Mouse (Mus musculus): ENCODE results near the gene Gm20489. TPM values are rescaled to one million over a fixed set of nuclear protein-coding genes. Genes with fewer than 3 reads are reported as not detected.

Gm20489 gene
- total RNA-seq, 2 experiments from 2014 or later: not detected

GRCm38 (mm10) chrX:101287543-101287942, 18.7 kb upstream of the Gm20489 start:
- DNase-seq (ENCODE audit: extremely low spot score in 1 of 2, low spot score in 2 of 2): no peak
- Histone ChIP-seq H3K27ac (no peak overlapping the region), H3K4me3 (no peak overlapping the region)
- intact Hi-C loops (cut with DNase I): loop anchor here (5.0 kb wide), 1 partner anchor 155 kb away; no protein-coding TSS in a partner anchor
- TF ChIP-seq CTCF (IDR thresholded peaks at IDR 0.05): no peak

- no peak for DNase-seq (ENCODE audit: extremely low spot score in 1 of 2, low spot score in 2 of 2)
- no peak for TF ChIP-seq CTCF (IDR thresholded peaks at IDR 0.05)
- Histone ChIP-seq H3K27ac (no peak overlapping the region), H3K4me3 (no peak overlapping the region)
- intact Hi-C loops (cut with DNase I): loop anchor here (5.0 kb wide), 1 partner anchor 154 kb away; no protein-coding TSS in a partner anchor
Measured at GRCm38 (mm10) chrX:101285953-101286670, 17.3 kb upstream of the Gm20489 start.

- intact Hi-C loops (cut with DNase I): loop anchor here (5.0 kb wide), 1 partner anchor 153 kb away; no protein-coding TSS in a partner anchor
- TF ChIP-seq CTCF (IDR thresholded peaks at IDR 0.05): peak; percentile 66
- Histone ChIP-seq H3K27ac (no peak overlapping the region), H3K4me3 (no peak overlapping the region)
- DNase-seq (ENCODE audit: extremely low spot score in 1 of 2, low spot score in 2 of 2): peak; percentile 39 to 66
Measured at GRCm38 (mm10) chrX:101285534-101285933, 16.7 kb upstream of the Gm20489 start.

- intact Hi-C loops (cut with DNase I): no loop called here
- no peak for DNase-seq (ENCODE audit: extremely low spot score in 1 of 2, low spot score in 2 of 2)
- Histone ChIP-seq H3K27ac (no peak overlapping the region), H3K4me3 (no peak overlapping the region)
- TF ChIP-seq CTCF (IDR thresholded peaks at IDR 0.05): no peak
Measured at GRCm38 (mm10) chrX:101282813-101283212, 14.0 kb upstream of the Gm20489 start.

- peak within 1 kb of the TSS; percentile 62 for H3K27ac ChIP-seq
- H3K4me3 ChIP-seq: peak within 1 kb of the TSS; percentile 60
- peak; percentile 76 to 80 for DNase-seq (ENCODE audit: extremely low spot score in 1 of 2, low spot score in 2 of 2)
- intact Hi-C loops (cut with DNase I): loop anchor here (1.0 to 5.0 kb wide), 2 partner anchors 20 to 52 kb away; partner anchors contain the start of genes Foxo4 and Snx12
- TF ChIP-seq CTCF (IDR thresholded peaks at IDR 0.05): no peak
Measured at GRCm38 (mm10) chrX:101273875-101274738, 5.3 kb upstream of the Gm20489 start, which contains the start of gene Med12. TSS of gene Med12 (plus strand) at chrX:101274030.

GRCm38 (mm10) chrX:101273410-101273809, 4.6 kb upstream of the Gm20489 start:
- TF ChIP-seq CTCF (IDR thresholded peaks at IDR 0.05): no peak
- intact Hi-C loops (cut with DNase I): loop anchor here (5.0 kb wide), 1 partner anchor 51 kb away; the partner anchor contains the start of gene Snx12
- H3K4me3 ChIP-seq: peak overlapping the region; percentile 60
- H3K27ac ChIP-seq: no peak overlapping the region
- DNase-seq (ENCODE audit: extremely low spot score in 1 of 2, low spot score in 2 of 2): no peak

DNA sequence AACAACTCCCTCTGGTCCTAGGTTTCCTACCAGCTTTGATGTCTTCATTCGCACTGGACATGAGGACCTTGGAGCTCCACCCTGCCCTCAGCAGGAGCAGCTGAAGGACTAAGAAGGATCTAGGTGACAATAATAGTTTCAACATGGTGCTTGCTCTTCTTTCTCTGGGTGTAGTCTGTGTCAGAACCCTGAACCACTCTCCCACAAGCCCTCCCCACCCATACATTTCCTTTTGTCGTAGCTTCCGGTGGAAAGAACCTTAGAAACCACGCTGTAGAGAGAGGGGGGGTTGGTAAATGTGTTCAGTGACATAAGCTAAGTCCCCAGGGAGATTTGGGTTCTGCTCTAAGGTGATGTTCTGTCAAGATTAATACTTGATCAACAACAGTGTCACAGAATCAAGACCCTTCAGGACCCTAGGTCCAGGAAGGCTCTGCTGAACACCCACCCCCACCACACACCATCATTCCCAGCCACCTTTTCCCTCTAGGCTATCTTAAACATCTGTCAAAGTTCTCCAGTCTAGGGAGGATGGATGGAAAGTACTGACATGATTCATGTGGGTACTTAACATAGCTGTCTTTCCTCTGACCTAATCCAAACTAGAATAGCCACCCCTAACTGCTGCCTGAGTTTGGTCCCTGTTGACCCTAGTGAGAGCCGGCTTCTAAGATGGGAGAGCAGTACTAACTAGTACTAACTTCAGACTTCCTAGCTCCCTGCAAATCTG, 633 bp downstream of the Gm20489 start, which contains the start of gene Il2rg:
Gene Il2rg, minus strand, starts transcription at position 231 of the 730 bp plus-strand sequence.
- no peak for TF ChIP-seq CTCF (IDR thresholded peaks at IDR 0.05)
- no peak within 1 kb of the TSS for H3K27ac ChIP-seq
- no peak for DNase-seq (ENCODE audit: extremely low spot score in 1 of 2, low spot score in 2 of 2)
- no peak within 1 kb of the TSS for H3K4me3 ChIP-seq
- intact Hi-C loops (cut with DNase I): no loop called here

DNA sequence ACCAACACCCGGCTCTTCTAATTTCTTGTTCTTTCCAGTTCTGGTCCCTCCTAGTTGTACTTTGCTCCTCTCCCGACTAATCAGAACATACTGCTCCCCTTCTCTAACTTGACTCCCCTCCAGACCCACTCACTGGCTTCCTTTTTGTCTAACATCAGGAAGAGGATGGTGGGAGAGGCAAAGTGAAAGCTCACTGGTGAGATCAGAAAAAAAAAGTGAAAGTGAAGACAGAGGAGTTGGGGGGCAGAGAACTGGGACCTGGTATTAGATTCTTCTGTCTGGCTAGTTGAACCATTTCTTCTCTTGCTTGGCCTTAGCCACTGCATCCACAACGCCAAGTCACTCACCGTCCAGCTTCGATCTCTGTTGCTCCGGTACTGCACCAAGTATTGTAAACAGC, 2.2 kb downstream of the Gm20489 start:
- Histone ChIP-seq H3K27ac (no peak overlapping the region), H3K4me3 (no peak overlapping the region)
- no peak for DNase-seq (ENCODE audit: extremely low spot score in 1 of 2, low spot score in 2 of 2)
- intact Hi-C loops (cut with DNase I): no loop called here
- no peak for TF ChIP-seq CTCF (IDR thresholded peaks at IDR 0.05)

DNA sequence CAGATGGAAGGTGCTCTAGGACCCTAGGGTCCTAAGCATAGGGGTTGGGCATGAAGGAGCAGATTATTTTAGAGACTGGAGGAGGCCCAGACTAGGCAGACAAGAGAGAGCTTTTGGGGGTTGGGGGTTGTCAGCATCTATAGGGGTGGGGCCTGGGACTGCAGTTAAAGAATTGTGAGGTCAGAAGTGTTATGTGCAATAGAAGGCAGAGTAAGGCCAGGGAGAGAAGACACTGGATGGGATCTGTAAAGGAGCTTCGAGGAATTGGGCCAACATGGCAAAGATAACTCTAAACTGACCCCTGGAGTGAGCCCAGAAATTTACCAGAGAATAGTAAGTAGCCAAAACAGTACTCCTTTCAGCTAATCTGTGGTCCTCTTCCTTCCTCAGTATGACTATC, 4.9 kb downstream of the Gm20489 start, which contains the start of gene Gm614:
Gene Gm614, minus strand, starts transcription at position 101 of the 400 bp plus-strand sequence.
- DNase-seq (ENCODE audit: extremely low spot score in 1 of 2, low spot score in 2 of 2): no peak
- intact Hi-C loops (cut with DNase I): no loop called here
- Histone ChIP-seq H3K27ac (no peak within 1 kb of the TSS), H3K4me3 (no peak within 1 kb of the TSS)
- no peak for TF ChIP-seq CTCF (IDR thresholded peaks at IDR 0.05)

DNA sequence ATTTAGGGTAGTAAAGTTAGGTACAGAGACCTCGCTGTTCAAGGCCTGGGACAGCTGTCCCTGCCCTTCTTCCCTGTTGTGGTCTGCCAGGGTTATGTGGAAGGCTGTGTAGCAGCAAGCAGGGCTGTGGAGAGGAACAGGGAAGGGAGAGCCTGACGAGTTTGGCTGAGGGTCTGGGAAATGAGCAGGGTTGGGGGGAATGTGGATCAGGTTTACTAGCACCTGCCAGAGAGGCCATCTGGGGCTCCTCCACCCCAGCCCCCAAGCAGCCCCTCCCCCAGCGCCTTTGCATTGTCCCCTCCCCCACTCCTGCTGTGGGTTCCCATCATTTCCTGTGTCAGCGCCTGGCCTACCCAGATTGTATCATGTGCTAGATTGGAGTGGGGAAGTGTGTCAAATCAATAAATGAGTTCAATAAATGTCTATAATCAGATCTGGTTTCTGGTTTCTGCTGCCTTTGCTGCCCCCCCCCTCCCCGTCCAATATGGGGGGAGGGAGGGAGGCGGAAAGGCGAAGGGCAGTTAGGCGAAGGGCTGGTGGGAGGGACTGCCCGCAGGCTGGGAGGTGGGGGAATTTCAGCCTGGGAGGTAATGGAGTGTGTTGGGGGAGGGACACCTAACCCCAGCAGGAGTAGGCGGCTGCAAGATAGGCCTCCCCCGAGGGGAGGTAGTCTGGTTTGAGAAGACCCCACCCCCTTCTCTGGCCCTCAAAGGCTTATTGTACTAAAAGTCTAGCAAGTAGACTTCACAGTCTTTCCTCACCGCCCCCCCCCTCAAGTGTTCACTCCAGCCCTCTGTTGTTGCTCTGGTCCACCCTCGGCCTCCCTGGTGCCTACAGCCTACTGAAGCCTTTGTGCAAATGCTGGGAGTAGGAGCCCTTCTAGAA, 8.1 kb downstream of the Gm20489 start:
- TF ChIP-seq CTCF (IDR thresholded peaks at IDR 0.05): no peak
- DNase-seq (ENCODE audit: extremely low spot score in 1 of 2, low spot score in 2 of 2): no peak
- H3K27ac ChIP-seq: no peak overlapping the region
- H3K4me3 ChIP-seq: no peak overlapping the region
- intact Hi-C loops (cut with DNase I): no loop called here
